Mouse (Mus musculus) embryonic facial prominence, embryonic 14.5 days (tissue): Measurements from ENCODE around the gene Gfm2. TPM values are rescaled to one million over a fixed set of nuclear protein-coding genes. Genes with fewer than 3 reads are reported as not detected.

ENCODE experiments used
- ATAC-seq: fragments of 200-750 bp; cut with Nextera tagmentation; 2 replicates; pipeline ENCODE4 v1.8.0; 2017; ENCODE audit warnings: low read depth, moderate number of reproducible peaks, moderate TSS enrichment
- DNase-seq: peaks from one replicate; pipeline ENCODE4 v3.0.0-alpha.2; 2015; ENCODE audit warnings: low spot score
- H3K27ac ChIP-seq: fragments of 300-500 bp; sonication (generic); replicated peaks from 2 replicates; pipeline ENCODE4 v1.5.1; 2014; ENCODE audit warnings: low read depth, mild to moderate bottlenecking, low read length, moderate library complexity
- H3K27me3 ChIP-seq: fragments of 300-500 bp; sonication (generic); replicated peaks from 2 replicates; pipeline ENCODE4 v1.6.1; 2014; ENCODE audit warnings: low read length; ENCODE audit not compliant: control insufficient read depth, insufficient read depth
- H3K36me3 ChIP-seq: fragments of 300-500 bp; sonication (generic); 2 replicates; pipeline ENCODE4 v1.6.1; 2014; ENCODE audit warnings: low read length, mixed read lengths; ENCODE audit not compliant: control insufficient read depth, insufficient read depth
- H3K4me1 ChIP-seq: fragments of 300-500 bp; sonication (generic); 2 replicates; pipeline ENCODE4 v1.6.1; 2014; ENCODE audit warnings: antibody characterized with exemption, low read length; ENCODE audit not compliant: control insufficient read depth, insufficient read depth
- H3K4me2 ChIP-seq: fragments of 300-500 bp; sonication (generic); 2 replicates; pipeline ENCODE4 v1.6.1; 2014; ENCODE audit warnings: low read depth, mild to moderate bottlenecking, low read length, moderate library complexity, mixed read lengths
- H3K4me3 ChIP-seq: fragments of 300-500 bp; sonication (generic); 2 replicates; pipeline ENCODE4 v1.5.1; 2014; ENCODE audit warnings: low read depth, mild to moderate bottlenecking, low read length
- H3K9ac ChIP-seq: fragments of 300-500 bp; sonication (generic); 2 replicates; pipeline ENCODE4 v1.6.1; 2014; ENCODE audit warnings: low read depth, mild to moderate bottlenecking, low read length, moderate library complexity, mixed read lengths
- H3K9me3 ChIP-seq: fragments of 300-500 bp; sonication (generic); 2 replicates; pipeline ENCODE4 v1.6.1; 2016; ENCODE audit warnings: low read length; ENCODE audit not compliant: control insufficient read depth
- WGBS: fragments of 180-500 bp; shearing (Covaris S2); extraction: QIAGEN DNeasy Blood & Tissue Kit; methylation state at CpG from one replicate; pipeline ENCODE4 v1.1.7; 2014; 5-methylcytosine and 5-hydroxymethylcytosine counted together
- polyA plus RNA-seq: library from polyadenylated mRNA; unstranded; fragments of >200 nt; fragmentation: Nextera tagmentation; extraction: Ambion mirVana; gene quantifications from 2 replicates; pipeline ENCODE4 v1.2.1, GENCODE M21; 2014

The Gfm2 gene
- polyA plus RNA-seq, 1 experiment from 2014 or later: 23.1 TPM

- H3K9me3 ChIP-seq: no peaks in the 10 kb centered on the region
- no peaks in the 10 kb centered on the region for H3K4me1 ChIP-seq
- WGBS: 73% methylated on average over 6 of the region's 6 CpGs
- no peak overlapping the region for H3K4me3 ChIP-seq
- DNase-seq (no peak), ATAC-seq (no peak)
- peaks cover 50% of the 10 kb centered on the region for H3K36me3 ChIP-seq
- no peaks in the 10 kb centered on the region for H3K27me3 ChIP-seq
- H3K4me2 ChIP-seq: no peak overlapping the region
- no peak overlapping the region for H3K27ac ChIP-seq
- no peak overlapping the region for H3K9ac ChIP-seq
These were observed 42.5 kb downstream of the Gfm2 start for GRCm38 (mm10) chr13:97180113-97180828.

GRCm38 (mm10) chr13:97182821-97183220 lies 45.1 kb downstream of the Gfm2 start:
- ATAC-seq: no peak
- peaks cover 30% of the 10 kb centered on the region for H3K36me3 ChIP-seq
- no peak overlapping the region for H3K9ac ChIP-seq
- H3K4me2 ChIP-seq: no peak overlapping the region
- H3K4me1 ChIP-seq: no peaks in the 10 kb centered on the region
- H3K9me3 ChIP-seq: no peaks in the 10 kb centered on the region
- H3K27me3 ChIP-seq: no peaks in the 10 kb centered on the region
- no peak overlapping the region for H3K4me3 ChIP-seq
- WGBS: 67% methylated on average over 4 of the region's 4 CpGs
- no peak overlapping the region for H3K27ac ChIP-seq
- DNase-seq: no peak

- peaks cover 26% of the 10 kb centered on the region for H3K36me3 ChIP-seq
- H3K27me3 ChIP-seq: no peaks in the 10 kb centered on the region
- no peak overlapping the region for H3K27ac ChIP-seq
- no peaks in the 10 kb centered on the region for H3K9me3 ChIP-seq
- no peak overlapping the region for H3K4me3 ChIP-seq
- H3K4me1 ChIP-seq: no peaks in the 10 kb centered on the region
- ATAC-seq: no peak
- no peak overlapping the region for H3K9ac ChIP-seq
- no peak overlapping the region for H3K4me2 ChIP-seq
- DNase-seq: no peak
- WGBS: 93% methylated on average over 2 of the region's 2 CpGs
These were observed 46.4 kb downstream of the Gfm2 start for GRCm38 (mm10) chr13:97184168-97184567.

DNA sequence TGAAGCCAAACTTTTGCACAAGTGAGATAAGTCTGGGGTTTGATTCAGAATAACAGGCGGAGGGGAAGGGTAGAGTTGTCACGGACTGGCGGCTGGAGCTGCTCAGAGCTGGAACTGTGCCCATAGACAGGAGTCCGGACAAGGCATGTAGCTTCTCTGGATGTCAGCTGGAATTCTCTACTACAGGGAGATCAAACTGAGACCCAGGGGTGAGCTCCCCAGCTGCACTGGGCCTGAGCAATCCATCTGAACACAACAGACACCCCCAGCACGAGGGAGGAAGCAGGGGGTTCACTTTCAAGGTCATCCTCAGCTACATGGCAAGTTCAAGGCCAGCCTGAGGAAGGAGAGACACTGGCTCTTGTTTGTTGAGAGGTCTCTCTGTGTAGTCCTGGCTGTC lies 46.9 kb downstream of the Gfm2 start:
- Histone ChIP-seq H3K36me3 (peaks cover 21% of the 10 kb centered on the region), H3K27me3 (no peaks in the 10 kb centered on the region), H3K4me2 (no peak overlapping the region), H3K9ac (no peak overlapping the region), H3K9me3 (no peaks in the 10 kb centered on the region), H3K27ac (no peak overlapping the region), H3K4me1 (no peaks in the 10 kb centered on the region), H3K4me3 (no peak overlapping the region)
- WGBS: 72% methylated on average over 5 of the region's 5 CpGs
- peak; percentile 13 for DNase-seq
- ATAC-seq: no peak

- H3K4me3 ChIP-seq: no peak overlapping the region
- 72% methylated on average over 4 of the region's 4 CpGs for WGBS
- H3K9me3 ChIP-seq: no peaks in the 10 kb centered on the region
- no peak overlapping the region for H3K9ac ChIP-seq
- no peak overlapping the region for H3K27ac ChIP-seq
- no peaks in the 10 kb centered on the region for H3K4me1 ChIP-seq
- H3K4me2 ChIP-seq: no peak overlapping the region
- no peak for ATAC-seq
- no peaks in the 10 kb centered on the region for H3K27me3 ChIP-seq
- 0 out of 2 replicates have a peak, but pooled peaks cover 8% of the 10 kb centered on the region for H3K36me3 ChIP-seq
- no peak for DNase-seq
These were observed 48.6 kb downstream of the Gfm2 start for GRCm38 (mm10) chr13:97186346-97186745.

GRCm38 (mm10) chr13:97187693-97188092 lies 50.0 kb downstream of the Gfm2 start:
- ATAC-seq (no peak), DNase-seq (no peak)
- Histone ChIP-seq H3K4me1 (no peaks in the 10 kb centered on the region), H3K27ac (no peak overlapping the region), H3K9me3 (no peaks in the 10 kb centered on the region), H3K9ac (no peak overlapping the region), H3K4me3 (no peak overlapping the region), H3K36me3 (0 out of 2 replicates have a peak, but pooled peaks cover 8% of the 10 kb centered on the region), H3K27me3 (no peaks in the 10 kb centered on the region), H3K4me2 (no peak overlapping the region)
- 76% methylated on average over 5 of the region's 5 CpGs for WGBS

DNA sequence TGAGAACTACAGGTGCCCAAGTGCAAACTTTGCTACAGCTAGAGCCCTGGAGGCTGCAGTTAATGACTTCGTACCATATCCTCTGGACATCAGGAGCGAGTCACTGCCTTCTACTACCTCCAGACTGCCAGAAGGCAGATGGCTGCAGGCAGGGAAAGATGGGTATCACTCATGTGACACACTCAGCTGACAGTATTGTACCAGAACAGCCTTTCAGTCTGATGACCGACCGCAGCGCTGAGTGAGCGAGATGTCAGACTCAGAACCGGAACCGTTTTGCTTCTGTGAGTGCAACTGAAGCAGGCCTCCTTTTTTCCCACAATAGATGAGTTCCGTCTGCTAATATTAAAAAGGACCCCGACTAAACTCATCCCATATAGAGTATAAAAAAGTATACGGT lies 54.9 kb downstream of the Gfm2 start:
- no peak overlapping the region for H3K4me2 ChIP-seq
- H3K4me1 ChIP-seq: no peaks in the 10 kb centered on the region; the same call in 1 of the 2 replicates
- H3K4me3 ChIP-seq: no peak overlapping the region
- no peaks in the 10 kb centered on the region for H3K9me3 ChIP-seq
- H3K9ac ChIP-seq: no peak overlapping the region
- no peaks in the 10 kb centered on the region for H3K27me3 ChIP-seq
- 0 out of 2 replicates have a peak, but pooled peaks cover 4% of the 10 kb centered on the region for H3K36me3 ChIP-seq
- DNase-seq (no peak), ATAC-seq (no peak)
- no peak overlapping the region for H3K27ac ChIP-seq
- 81% methylated on average over 11 of the region's 11 CpGs for WGBS

DNA sequence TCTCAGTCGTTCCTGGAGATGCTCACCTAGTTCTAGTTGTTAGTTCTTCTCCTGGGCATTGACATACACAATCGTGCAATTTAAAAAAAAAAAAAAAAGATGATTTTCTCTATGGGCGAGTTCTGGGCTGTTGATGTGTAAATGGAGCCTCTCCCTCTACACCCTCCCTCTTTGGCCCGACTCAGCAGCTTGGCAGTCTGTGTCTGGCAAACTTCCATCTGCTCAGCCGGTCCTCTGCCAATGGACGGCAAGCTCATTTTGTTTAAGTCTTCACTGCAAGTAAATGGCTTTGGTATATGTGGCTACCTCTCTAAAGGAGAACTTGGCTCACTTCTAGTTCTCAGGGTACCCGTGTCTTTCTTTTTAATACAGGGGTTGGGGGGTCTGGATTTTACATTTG lies 55.7 kb downstream of the Gfm2 start:
- H3K4me2 ChIP-seq: no peak overlapping the region
- 0 out of 2 replicates have a peak, but pooled peaks cover 4% of the 10 kb centered on the region for H3K36me3 ChIP-seq
- H3K9ac ChIP-seq: no peak overlapping the region
- H3K4me1 ChIP-seq: no peaks in the 10 kb centered on the region; the same call in 1 of the 2 replicates
- H3K9me3 ChIP-seq: no peaks in the 10 kb centered on the region
- H3K4me3 ChIP-seq: no peak overlapping the region
- ATAC-seq (no peak), DNase-seq (peak; percentile 80)
- no peaks in the 10 kb centered on the region for H3K27me3 ChIP-seq
- 47% methylated on average over 7 of the region's 7 CpGs for WGBS
- H3K27ac ChIP-seq: no peak overlapping the region
